Mouse (Mus musculus) lung, embryonic 14.5 days (tissue): ENCODE measurements around the gene Iqce. TPM values are rescaled to one million over a fixed set of nuclear protein-coding genes. Genes with fewer than 3 reads are reported as not detected.

ENCODE experiments used
- ATAC-seq: fragments of 200-750 bp; cut with Nextera tagmentation; 2 replicates; pipeline ENCODE4 v1.8.0; 2017; ENCODE audit warnings: mild to moderate bottlenecking, moderate TSS enrichment, moderate library complexity; ENCODE audit not compliant: insufficient read depth
- DNase-seq: peaks from one replicate; pipeline ENCODE4 v3.0.0-alpha.2; 2015
- H3K27ac ChIP-seq: fragments of 300-500 bp; sonication (generic); 2 replicates; pipeline ENCODE4 v1.5.1; 2014; ENCODE audit warnings: low read depth, mild to moderate bottlenecking, moderate library complexity
- H3K27me3 ChIP-seq: fragments of 300-500 bp; sonication (generic); 2 replicates; pipeline ENCODE4 v1.6.1; 2014; ENCODE audit warnings: low read length, control low read depth; ENCODE audit not compliant: insufficient read depth
- H3K36me3 ChIP-seq: fragments of 300-500 bp; sonication (generic); 2 replicates; pipeline ENCODE4 v1.6.1; 2014; ENCODE audit warnings: control low read depth; ENCODE audit not compliant: insufficient read depth
- H3K4me1 ChIP-seq: fragments of 300-500 bp; sonication (generic); 2 replicates; pipeline ENCODE4 v1.6.1; 2014; ENCODE audit warnings: antibody characterized with exemption, control low read depth; ENCODE audit not compliant: insufficient read depth
- H3K4me2 ChIP-seq: fragments of 300-500 bp; sonication (generic); 2 replicates; pipeline ENCODE4 v1.6.1; 2014; ENCODE audit warnings: mild to moderate bottlenecking
- H3K4me3 ChIP-seq: fragments of 300-500 bp; sonication (generic); 2 replicates; pipeline ENCODE4 v1.5.1; 2014; ENCODE audit warnings: low read depth, low read length
- H3K9ac ChIP-seq: fragments of 300-500 bp; sonication (generic); 2 replicates; pipeline ENCODE4 v1.6.1; 2014
- H3K9me3 ChIP-seq: fragments of 300-500 bp; sonication (generic); 2 replicates; pipeline ENCODE4 v1.6.1; 2016; ENCODE audit warnings: low read depth, low read length, control low read depth
- CTCF ChIP-seq: IDR thresholded peaks from 2 replicates; pipeline ENCODE4 v1.5.1; 2016; ENCODE audit warnings: antibody characterized with exemption, low read depth
- WGBS: fragments of 180-500 bp; shearing (Covaris S2); extraction: QIAGEN DNeasy Blood & Tissue Kit; methylation state at CpG from one replicate; pipeline ENCODE4 v1.1.7; 2014; 5-methylcytosine and 5-hydroxymethylcytosine counted together
- polyA plus RNA-seq: library from polyadenylated mRNA; unstranded; fragments of >200 nt; fragmentation: Nextera tagmentation; extraction: Ambion mirVana; gene quantifications from 2 replicates; pipeline ENCODE4 v1.2.1, GENCODE M21; 2014

Gene Iqce
- polyA plus RNA-seq, 1 experiment from 2014 or later = 25.5 TPM

DNA sequence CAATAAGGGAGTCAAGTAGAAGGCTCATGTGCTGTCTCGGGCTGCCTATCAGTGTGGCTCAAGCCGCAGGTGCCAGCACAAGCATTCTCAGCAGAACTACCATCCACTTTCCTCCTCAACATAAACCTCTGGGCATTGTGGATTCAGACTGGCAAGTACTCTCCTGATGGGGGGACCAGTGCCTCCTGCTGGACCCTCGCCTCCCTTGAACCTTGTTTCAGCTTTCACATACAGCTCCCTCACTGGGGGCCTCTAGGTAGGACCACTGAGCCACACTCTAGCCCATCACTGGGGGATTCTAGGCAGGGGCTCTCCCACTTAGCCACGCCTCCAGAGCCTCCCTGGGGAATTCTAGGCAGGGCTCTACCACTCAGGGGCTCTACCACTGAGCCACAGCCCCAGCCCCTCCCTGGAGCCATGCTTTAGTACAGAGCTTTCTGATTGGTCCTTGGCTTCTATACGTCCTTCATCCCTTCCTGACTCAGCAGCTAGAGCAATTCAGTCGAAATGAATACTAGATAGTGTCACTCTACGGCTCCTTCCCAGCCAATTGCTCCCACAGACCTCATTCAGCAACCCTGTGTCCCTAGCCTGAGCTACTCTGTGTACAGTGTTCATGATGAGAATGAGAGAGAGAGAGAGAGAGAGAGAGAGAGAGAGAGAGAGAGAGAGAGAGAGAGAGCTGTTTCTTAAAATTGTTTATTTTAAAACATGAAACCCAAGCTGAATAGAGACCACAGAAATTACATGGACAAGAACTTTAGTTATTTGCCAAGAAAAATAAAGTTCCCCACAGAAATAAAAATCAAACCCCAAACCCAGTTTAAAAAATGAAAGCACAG lies 82.1 kb downstream of the Iqce start:
- Histone ChIP-seq H3K4me1 (no peaks in the 10 kb centered on the region), H3K4me3 (no peak overlapping the region), H3K9me3 (no peaks in the 10 kb centered on the region), H3K9ac (no peak overlapping the region), H3K27ac (no peak overlapping the region; the same call in 1 of the 2 replicates), H3K4me2 (no peak overlapping the region), H3K27me3 (no peaks in the 10 kb centered on the region), H3K36me3 (peaks cover 38% of the 10 kb centered on the region)
- DNase-seq = no peak
- WGBS = 56% methylated on average over 7 of the region's 7 CpGs
- no peak for TF ChIP-seq CTCF
- ATAC-seq = peak; percentile 19; the same call in 1 of the 2 replicates

DNA sequence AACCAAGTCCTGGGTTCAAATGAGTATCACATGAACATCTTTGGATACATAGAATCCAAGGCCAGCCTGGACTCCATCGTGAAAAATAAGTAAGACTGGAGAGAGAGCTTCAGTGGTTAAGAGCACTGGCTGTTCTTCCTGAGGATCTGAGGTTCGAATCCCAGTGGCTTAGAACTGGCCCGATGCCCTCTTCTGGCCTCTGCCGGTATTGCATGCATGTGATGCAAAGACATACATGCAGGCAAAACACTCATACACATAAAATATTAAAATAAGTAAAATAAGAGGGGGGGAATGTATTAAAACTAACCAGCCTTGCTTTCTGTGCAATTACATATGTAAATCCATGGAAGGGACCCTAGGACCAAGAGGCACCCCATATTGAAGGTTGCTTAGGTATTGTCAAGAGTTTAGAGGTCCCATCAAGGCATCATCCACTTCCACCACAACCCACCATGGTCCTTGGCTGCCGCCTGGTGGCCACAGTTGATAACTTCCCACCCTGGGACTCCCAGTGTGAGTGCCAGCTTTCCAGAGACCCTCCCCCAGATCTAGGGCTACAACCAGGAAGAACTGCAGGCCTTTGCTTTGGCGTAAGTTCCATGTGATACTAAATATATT lies 82.9 kb downstream of the Iqce start:
- no peaks in the 10 kb centered on the region for H3K9me3 ChIP-seq
- H3K27ac ChIP-seq = no peak overlapping the region
- no peak overlapping the region for H3K9ac ChIP-seq
- ATAC-seq (peak; percentile 31; the same call in 1 of the 2 replicates), DNase-seq (peak; percentile 87)
- TF ChIP-seq CTCF = peak; percentile 89
- H3K4me2 ChIP-seq = no peak overlapping the region
- H3K27me3 ChIP-seq = no peaks in the 10 kb centered on the region
- 28% methylated on average over 6 of the region's 6 CpGs for WGBS
- H3K4me1 ChIP-seq = no peaks in the 10 kb centered on the region
- peaks cover 36% of the 10 kb centered on the region for H3K36me3 ChIP-seq
- no peak overlapping the region for H3K4me3 ChIP-seq

DNA sequence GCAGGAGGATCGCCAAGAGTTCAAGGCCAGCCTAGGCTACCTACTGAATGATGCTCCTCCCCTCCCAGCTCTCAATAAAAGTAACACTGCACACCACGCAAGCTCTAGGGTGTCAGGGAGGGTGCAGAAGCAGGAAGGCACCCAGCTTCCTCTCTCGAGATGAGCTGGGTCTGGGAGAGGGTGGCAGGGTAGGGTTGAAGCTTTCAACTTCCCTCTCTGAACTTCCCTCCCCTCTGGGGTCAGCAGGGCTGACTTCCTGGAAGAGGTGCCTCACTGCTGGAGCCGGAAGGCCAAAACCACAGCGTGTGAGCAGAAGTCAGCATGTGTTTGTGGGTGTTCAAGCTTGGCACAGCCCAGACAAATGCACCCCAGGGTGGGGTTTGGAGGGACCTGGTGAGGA lies 84.5 kb downstream of the Iqce start:
- no peaks in the 10 kb centered on the region for H3K9me3 ChIP-seq
- TF ChIP-seq CTCF = no peak
- H3K4me1 ChIP-seq = no peaks in the 10 kb centered on the region
- H3K36me3 ChIP-seq = peaks cover 36% of the 10 kb centered on the region
- H3K9ac ChIP-seq = no peak overlapping the region
- DNase-seq = no peak
- no peak for ATAC-seq
- no peak overlapping the region for H3K4me2 ChIP-seq
- no peak overlapping the region for H3K27ac ChIP-seq
- 68% methylated on average over 5 of the region's 5 CpGs for WGBS
- no peak overlapping the region for H3K4me3 ChIP-seq
- H3K27me3 ChIP-seq = no peaks in the 10 kb centered on the region

DNA sequence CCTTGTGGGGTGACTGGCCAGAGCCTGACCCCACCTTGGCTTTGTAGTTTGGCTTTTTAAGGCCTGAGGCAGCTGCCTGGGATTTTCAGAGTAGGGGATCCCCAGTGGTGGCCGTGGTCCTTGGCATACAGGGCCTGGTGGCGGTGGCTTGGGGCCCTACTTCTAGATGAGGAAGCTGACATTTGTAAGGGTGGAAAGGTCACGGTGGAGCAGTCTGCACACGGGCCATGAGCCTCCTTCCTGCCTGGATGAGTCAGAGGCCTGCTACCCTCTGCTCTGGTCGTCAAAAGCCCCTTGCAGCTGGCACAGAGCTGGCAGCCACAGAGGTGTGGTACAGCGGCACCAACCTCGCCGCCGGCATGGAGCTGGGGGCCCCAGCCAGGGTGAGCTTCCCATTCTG lies 85.5 kb downstream of the Iqce start:
- no peak for DNase-seq
- no peak for TF ChIP-seq CTCF
- H3K9ac ChIP-seq = no peak overlapping the region
- H3K4me2 ChIP-seq = no peak overlapping the region
- ATAC-seq = no peak
- no peaks in the 10 kb centered on the region for H3K27me3 ChIP-seq
- no peaks in the 10 kb centered on the region for H3K9me3 ChIP-seq
- H3K27ac ChIP-seq = peak overlapping the region; percentile 52; the same call in 1 of the 2 replicates
- H3K4me3 ChIP-seq = no peak overlapping the region
- 56% methylated on average over 9 of the region's 9 CpGs for WGBS
- peaks cover 31% of the 10 kb centered on the region for H3K36me3 ChIP-seq
- no peaks in the 10 kb centered on the region; the same call in 1 of the 2 replicates for H3K4me1 ChIP-seq

DNA sequence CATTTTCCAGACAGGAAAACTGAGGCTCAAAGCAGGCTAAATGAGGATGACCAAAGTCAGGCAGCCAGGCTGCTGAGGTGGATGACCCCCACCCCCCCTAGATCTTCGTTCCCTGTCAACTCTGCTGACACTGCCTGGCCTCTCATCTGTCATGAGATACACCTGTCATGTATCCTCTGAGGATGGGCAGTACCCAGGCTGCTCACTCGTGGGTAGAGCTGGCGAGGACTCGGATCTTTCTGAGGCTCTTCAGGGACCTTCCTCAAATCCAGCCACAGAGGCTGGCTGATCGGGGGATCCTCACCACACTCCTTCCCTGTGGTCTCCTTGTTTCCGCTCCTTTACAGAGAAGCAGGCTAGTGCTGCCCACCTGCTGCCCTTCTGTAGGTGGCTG lies 86.1 kb downstream of the Iqce start:
- no peaks in the 10 kb centered on the region for H3K27me3 ChIP-seq
- TF ChIP-seq CTCF = no peak
- peaks cover 27% of the 10 kb centered on the region for H3K36me3 ChIP-seq
- no peaks in the 10 kb centered on the region for H3K9me3 ChIP-seq
- no peak for ATAC-seq
- no peak overlapping the region for H3K9ac ChIP-seq
- 77% methylated on average over 6 of the region's 6 CpGs for WGBS
- DNase-seq = no peak
- no peak overlapping the region; the same call in 1 of the 2 replicates for H3K27ac ChIP-seq
- H3K4me3 ChIP-seq = no peak overlapping the region
- peaks cover 5% of the 10 kb centered on the region for H3K4me1 ChIP-seq
- no peak overlapping the region for H3K4me2 ChIP-seq

DNA sequence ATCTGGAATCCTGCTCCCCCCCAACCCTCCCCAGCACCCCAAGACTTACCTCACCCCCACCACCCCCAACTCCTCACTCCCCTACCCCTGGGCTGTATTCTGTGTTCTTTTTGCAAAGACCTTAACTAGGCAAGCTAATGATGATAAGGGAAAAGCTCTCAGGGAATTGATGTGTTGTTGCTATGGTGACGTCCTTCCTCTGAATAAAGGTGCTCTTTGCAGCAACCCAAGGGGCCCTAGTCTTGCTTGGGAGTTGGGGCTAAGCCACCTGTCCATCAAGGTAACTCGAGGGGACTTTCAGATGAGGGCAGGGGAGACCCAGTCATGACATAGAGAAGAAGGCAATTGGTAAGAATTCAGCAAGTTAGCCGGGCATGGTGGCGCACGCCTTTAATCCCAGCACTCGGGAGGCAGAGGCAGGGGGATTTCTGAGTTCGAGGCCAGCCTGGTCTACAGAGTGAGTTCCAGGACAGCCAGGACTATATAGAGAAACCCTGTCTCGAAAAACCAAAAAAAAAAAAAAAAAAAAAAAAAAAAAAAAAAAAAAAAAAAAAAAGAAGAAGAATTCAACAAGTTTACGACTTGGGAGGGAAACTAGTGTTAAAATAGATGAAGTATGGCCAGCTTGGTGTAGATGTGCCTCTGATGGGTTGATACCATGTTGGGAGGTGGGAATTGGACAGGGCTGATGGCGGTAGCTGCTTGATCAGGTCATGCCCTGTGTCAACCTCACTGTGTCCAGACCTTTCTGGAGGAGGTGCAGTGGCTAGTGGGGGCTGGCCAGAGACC lies 86.7 kb downstream of the Iqce start:
- H3K4me2 ChIP-seq = no peak overlapping the region
- peaks cover 27% of the 10 kb centered on the region for H3K36me3 ChIP-seq
- H3K9ac ChIP-seq = no peak overlapping the region
- ATAC-seq = no peak
- no peak overlapping the region for H3K4me3 ChIP-seq
- WGBS = 74% methylated on average over 10 of the region's 10 CpGs
- no peaks in the 10 kb centered on the region for H3K27me3 ChIP-seq
- TF ChIP-seq CTCF = no peak
- H3K4me1 ChIP-seq = peaks cover 9% of the 10 kb centered on the region
- H3K27ac ChIP-seq = no peak overlapping the region
- no peaks in the 10 kb centered on the region for H3K9me3 ChIP-seq
- DNase-seq = no peak
